Mouse (Mus musculus): Measurements from ENCODE around the gene C1qtnf6.

Gene C1qtnf6

DNA sequence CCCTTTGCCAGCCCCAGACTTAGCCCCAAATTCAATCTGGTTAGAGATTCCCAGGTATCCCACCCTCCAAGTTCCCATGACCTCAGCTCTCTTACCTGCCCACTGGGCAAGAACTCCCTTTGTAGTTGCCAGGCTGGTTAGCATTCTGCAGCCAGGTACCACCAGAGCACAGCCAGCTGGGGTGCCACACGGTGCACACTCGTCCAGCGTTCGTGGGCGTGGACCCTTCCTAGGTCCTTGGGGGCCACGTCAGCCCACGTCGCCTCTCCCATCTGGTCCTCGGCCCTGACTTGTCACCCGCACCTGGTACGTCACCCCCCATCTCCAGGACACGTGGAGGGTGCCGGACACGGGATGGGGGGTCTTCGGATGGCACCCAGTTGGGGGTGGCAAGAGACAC is 12.8 kb upstream of the C1qtnf6 start:
- no peak for DNase-seq

DNA sequence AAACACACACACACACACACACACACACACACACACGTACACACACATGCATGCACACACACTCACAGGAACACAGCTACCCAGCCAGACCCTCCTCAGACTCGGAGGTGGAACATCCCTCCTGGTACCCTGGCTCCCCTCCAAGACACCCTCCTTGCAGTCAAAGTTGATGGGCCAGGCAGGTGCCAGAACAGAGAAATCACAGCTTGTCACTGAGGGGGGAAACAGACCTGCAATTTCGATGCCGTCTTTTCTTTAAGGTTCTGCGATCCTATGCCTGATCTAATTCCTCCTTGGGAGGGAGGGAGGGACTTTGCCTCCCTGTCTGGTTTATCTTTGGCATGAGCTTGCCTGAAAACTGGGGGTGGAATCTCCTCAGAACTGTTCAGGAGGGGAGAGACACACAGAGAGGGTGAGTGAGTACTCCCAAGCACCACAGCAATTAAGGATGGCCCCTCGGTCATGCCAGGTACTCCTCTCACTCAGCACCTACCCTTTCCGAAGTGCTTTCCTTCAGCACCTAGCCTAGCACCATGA is 11.6 kb upstream of the C1qtnf6 start:
- no peak for DNase-seq

DNA sequence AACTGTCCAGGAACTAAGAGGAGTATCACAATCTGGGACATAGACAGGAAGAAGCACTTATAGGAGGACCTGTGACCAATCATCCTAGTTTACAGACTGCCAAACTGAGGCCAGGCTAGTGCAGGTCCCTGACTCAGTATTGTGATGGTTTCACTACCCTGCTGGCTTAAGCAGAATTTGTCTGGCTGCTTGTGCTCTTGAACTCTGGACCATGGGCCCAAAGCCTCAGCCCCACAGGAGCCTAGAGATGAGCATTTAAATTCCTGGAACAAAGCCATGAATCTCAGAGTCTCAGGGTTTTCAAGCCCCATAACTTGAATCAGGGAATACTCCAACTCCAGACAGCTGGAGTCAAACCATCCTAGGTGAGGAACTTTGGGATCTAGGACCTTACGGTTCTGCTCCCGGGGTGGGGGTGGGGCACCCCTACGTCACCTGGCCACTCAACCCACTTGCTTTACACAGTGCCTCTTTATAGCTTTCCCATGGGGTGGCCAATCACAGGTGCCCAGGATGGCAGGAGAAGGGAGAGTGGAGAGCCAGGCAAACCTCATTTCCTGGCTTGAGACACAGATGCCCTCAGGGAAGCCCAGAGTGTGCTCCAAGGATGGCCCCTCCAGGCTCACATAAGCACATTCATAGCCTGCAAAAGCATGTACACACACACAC is 11.0 kb upstream of the C1qtnf6 start:
- no peak for DNase-seq

DNA sequence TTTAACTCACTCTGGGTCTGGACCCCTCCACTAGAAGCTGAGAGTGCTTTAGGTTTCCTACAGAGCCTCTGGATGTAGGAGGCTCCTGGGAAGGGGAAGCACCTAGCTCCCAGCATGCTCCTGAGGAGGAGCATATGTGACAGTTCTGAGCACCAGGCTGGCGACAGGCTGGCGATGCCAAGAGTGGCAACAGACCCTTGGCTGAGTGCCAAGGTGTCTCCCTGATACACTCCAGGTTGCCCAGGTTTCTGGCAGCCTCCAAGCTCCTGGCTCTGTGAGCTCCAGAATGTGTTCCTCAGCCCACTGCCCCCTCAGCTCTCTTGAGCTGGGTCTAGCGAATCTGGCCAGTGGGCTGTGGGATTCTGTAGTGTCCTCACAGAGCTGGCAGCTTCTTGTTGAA is 10.4 kb upstream of the C1qtnf6 start:
- no peak for DNase-seq

DNA sequence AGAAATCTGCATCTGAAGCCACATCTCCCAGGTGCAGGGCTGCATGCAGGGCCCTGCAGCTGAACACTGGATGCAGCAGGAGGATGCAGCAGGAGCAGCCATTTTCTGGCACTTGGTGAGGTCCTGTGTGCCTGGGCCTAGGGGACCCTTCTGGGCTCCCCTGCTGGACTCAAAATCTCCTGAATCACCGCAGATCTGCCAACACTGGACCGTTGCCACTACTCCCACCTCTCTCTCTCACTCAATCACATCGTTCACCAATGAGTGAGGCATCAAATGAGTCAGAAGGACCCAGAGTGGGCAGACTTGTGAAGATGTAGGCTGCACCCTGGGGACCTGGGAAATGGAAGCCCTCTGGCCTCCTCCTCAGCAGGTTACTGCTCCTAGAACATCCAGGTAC is 9.8 kb upstream of the C1qtnf6 start:
- no peak for DNase-seq

DNA sequence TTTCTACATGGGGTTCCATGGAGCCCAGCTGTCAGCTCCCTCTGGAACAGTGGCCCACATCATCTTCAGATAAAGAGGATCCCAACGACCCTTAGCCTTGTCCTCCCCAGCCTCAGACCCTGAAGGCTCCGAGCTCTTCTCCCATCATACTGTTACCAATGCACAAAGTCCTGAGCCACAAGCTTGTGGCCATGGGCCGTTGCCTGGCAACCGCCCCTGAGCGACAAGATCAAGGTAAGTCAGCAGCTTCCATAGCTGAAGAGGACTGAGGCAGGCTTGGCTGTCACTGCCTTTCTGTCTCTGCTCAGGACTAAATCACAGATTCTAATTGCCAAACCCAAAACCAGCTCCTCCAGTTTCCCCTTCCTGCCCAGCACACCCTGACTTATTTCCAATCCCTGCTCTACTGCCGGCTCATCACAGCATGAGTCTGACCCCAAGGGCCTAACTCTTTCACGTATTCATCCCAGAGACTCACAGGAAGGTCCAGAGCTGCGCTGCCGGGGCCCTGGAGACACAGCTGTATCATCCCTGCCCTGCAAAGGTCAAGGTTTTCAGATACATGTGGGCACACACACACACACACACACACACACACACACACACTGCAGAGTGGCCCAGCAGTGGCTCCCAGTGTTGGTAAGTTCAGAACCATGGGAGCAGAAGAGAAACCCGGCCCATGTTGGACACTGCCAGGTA is 4.7 kb upstream of the C1qtnf6 start:
- no peak for DNase-seq

DNA sequence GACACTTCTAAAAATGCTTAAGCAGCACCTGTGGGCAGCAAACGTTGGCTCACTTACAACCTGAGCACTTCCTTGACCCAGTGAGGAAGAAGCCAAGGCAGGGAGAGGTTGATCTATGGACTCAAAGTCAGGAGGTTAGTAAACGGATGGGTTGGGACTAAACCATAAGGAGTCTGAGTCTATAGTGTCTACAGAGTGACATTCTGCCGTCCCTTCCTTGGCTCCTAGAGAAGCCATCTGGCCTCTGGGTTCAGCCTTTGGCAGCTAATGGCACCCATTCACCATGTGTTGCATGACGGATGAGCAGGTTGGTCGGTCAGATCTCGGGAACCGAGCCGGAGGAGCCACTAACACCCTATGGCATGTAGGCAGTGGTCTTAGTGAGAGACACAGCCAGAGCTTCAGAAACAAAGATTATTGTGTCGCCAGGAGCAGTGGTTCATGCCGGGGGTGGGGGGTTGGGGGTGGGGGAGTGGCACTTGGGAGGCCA is 2.2 kb upstream of the C1qtnf6 start:
- no peak for DNase-seq

DNA sequence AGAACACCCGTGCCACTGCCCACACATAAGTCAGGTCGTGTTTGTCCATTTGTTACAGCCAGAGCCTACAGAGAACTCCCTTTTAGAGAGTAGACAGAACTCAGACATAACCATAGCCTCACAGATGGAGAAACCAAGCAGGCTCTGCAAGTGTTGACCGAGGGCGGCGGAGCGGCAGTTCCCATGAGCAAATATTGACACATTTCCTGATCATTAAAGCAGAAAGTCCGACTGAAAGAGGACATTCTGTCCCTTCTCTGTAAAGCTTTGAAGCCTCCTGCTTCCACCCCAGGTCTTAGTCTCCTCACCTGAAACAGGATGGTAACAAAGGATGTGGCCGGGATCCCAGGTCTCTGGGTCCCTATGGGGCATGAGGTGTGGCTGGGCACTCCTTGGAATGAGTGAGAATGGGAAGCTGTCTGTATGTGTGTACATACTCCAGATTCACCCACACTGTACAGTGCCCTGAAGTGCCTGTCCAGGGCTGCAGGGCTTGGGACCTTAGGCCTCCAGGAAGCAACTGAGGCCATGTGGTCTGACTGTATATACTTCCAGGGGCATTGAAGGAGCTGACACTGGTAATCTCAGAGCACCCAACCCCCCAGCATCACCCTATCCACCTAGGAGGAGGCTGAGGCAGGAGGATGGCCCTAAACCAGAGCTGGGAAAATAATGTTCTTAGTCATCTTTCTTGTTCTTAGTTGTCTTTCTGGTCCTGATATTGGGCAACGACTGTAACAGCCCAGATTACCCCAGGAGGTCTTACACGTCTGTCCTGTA is 1.5 kb upstream of the C1qtnf6 start:
- no peak for DNase-seq

DNA sequence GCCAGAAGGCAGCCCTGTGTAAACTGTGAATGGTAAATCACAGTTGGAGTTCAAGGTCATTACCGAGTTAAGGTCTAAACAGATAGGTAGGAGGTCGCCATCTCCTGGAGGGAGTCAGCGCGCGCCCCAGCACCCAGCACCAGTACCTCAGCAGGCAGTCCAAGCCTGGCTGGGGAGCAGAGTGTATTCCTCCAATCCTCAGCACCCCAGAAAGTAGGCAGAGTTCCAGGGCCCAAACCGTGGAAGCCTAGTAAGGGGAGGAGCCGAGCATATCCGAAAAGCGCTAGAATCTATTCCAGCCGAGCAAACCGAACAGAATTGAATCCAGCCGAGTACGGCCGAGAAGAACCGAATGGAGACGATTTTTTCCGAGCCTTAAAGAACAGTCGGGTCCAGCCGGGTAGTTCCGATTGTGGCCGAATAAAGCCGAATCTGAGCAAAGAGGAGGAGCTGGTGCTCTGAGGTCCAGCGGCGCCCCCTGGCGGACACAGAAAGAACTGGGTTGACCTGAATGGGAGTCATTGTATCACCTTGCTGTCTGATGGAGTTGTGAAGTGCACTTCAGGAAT is 769 bp upstream of the C1qtnf6 start:
- DNase-seq, result peak; percentile 98

DNA sequence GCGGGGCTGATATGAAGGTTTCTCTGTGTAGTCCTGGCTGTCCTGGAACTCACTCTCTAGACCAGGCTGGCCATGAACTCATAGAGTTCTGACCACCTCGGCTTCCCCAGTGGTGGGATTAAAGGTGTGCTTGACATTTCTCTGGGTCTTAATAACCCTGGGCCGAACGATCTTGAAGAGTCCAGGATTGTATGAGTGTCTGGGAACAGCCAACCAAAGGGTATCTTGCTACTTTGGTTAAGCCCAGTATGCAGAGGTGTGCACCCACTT is 170 bp upstream of the C1qtnf6 start:
- no peak for DNase-seq

DNA sequence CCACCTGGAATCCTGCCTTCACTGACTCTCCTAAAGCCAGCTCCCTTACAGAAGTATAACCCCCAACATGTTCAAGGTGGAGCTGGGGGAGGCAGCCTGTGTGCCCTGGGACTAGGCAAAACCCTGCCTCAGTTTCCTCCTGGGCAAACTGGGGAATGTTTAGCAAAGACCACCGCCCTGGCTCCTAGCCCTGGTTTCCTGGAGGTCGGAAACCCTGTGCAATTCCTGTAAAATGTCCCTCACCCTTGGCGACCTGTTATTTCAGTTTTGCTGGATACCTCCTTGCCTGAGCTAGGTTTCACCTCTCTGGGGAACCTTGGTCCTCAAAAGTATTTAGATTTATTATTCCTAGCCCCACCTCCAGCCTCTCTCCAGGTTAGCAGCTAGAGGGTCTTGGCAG is 1.1 kb downstream of the C1qtnf6 start:
- DNase-seq, result no peak

DNA sequence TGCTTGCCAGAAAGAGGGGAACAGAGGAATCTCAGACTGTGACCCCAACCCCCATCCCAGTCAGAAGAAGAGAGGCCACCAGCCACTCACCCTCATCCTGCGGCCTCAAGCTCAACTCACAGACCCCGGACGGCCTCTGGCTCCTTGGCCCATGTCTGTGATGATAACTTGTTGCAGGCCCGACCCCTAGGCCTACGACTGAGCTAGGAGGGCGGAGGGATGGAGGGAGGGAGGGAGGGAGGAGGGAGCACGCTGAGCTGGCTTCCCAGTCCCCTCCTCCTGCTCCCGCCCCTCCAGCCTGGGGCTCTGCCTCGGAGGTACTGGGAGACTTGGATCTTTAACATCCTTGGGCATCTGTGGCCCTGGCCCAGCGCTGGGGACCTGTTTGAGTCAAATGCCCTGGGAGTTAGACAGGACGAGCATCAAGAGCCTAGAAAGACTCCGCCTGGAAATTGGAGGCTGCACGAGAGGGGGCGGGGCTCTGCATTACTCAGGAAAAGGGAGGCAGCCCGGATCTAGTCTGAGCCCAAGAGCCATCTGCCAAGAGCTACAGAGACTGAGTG is 1.7 kb downstream of the C1qtnf6 start:
- peak; percentile 30 for DNase-seq

DNA sequence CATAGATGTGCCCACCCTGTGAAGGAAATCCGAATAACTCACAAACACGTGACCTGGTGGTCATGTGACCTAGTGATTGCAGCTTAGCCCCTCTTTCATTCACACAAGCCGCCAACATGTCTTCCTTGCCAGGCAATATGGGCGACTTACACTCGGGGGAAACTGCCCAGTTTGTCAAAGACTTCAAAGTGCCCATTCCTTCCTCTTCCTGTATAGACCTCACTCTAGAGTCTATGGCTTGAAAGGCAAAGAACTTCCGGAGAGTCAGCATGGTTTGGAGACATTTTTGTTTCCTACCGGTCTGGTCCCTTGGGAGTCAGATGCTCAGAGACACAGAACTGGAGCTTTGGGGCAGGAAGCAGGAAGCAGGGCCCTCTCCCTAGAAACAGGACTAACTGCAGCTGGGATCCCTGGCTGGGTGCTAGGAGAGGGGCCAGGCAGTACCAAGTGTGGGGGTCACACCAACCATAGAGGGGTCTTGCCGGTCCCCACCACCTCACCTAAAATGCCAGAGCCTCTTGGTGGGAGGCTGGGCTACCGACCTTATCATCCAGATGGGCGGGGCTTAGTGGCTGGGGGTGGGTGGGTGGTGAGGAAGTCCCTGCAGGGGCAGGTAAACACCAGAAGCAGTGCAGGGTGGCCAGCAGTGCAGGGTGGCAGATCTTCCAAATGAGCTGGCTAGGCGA is 2.3 kb downstream of the C1qtnf6 start:
- peak; percentile 45 for DNase-seq

DNA sequence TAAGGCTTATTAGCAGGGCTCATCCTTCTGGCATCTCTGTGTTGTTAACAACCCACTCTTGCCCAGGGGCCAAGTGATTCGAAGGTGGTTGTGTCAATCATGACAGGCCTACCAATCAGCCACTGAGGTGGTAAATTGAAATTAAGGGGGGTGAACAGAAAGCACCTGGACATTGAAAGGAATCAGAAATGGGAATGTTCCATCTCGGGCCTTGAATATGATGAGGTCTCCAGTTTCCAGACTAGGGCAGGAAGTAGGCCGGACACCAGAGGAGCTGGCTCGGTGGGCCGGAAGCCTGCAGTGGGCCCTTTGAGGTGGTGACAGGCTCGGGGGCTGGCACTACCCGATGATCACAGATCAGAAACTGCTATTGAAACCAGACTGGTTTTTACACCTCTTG is 3.2 kb downstream of the C1qtnf6 start:
- peak; percentile 64 for DNase-seq

DNA sequence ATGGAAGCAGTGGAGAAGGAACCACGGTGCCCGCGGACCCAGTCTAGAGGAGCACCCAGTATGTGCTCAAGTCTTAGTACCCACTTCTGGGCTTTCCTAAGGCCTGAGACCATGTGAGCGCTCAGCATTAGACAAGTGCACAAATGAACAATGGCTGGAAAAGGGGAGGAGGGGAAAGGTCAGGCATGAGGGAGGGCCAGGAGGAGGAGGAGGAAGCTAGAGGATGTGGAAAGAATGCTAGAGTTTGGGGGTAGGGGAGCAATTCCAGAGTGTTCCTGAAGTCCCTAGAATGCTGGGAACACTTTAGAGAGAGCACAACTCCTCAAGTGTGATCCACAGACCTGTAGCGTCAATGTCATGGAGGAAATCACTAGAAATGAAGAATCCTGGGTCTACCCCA is 7.1 kb downstream of the C1qtnf6 start:
- DNase-seq, result no peak

DNA sequence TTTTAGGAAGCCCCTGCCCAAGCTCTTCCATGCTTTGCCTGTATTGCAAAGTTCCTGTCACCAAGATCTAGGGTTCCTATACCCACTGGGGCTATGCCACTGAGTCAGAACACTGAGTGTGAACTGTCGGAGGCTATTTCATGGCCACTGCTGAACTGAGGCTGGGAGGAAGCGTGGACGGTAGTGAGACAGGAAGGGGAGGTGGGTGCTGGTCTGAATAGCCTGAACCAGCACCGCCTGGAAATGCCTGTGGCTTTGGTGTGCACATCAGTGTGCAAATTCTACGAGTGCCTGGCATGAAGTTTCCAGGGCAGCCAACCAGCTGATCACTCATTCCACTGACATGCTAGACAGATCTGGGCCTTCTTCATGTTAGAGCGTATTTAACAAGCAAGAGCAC is 9.3 kb downstream of the C1qtnf6 start:
- DNase-seq, result no peak

DNA sequence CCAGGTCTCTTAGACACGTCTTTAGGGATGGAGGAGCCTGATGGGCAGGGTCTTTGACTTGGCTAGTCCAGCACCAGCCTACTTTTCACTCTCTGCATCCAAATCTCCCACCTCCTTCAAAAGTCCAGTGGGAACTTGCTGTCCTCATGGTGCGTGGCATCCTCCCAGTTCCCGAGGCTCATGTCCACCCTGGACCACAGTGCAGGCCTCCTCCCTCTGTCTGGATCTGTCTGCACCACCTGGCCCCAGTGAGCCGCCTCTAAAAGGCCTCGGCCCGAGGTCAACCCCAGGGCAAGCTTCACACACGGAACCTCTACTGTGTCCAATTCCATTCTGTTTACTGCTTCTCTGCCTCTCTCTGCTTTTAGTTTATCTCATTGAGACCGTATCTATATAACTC is 9.9 kb downstream of the C1qtnf6 start:
- DNase-seq, result no peak

DNA sequence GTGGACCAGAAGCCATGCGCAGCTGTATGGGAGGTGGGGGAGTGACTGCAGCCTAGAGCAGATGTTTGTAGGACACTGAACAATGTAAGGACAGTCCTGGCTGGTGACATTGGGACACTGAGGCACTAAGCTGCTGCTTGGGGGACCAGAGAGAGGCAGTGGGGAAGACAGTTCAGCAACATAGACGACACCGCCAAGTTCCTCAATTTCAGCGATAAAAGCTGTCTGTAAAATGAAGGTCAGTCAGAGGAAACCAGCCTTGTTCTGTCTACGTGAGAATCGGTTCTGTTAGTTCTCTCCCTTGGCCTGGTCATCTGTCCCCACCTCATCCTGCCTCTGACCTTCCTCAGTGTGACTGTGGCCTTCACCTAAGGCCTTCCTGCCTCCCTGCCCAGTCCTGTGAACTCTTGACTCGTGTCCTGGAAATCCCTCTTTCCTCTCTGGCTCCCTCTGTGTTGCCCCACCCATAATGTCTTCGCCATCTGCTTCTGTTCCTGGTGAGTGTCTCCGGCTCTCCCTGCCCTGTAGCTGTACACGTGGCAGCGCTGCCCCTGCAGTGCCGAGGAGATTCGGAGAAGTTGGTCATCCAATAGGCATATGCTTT is 11.0 kb downstream of the C1qtnf6 start:
- DNase-seq, result no peak

DNA sequence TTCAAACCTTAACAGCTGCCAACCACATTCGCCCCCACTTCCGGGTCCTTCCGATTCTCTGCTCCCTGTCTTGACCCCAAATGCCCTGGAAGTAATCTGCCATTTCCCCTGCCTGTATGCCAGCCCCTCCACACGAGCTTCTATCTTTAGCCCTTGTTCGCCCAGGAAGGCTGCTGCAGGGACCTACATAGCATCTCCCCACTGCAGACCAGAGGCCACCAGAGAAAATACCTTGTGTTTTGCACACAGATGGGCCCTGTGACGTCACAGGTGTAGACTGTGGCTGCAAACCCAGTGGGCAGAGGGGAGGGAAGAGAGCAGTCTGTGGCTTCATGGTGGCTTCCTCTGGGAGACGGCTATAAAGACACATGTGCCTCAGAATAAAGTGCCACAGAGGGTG is 13.0 kb downstream of the C1qtnf6 start:
- peak; percentile 58 for DNase-seq

DNA sequence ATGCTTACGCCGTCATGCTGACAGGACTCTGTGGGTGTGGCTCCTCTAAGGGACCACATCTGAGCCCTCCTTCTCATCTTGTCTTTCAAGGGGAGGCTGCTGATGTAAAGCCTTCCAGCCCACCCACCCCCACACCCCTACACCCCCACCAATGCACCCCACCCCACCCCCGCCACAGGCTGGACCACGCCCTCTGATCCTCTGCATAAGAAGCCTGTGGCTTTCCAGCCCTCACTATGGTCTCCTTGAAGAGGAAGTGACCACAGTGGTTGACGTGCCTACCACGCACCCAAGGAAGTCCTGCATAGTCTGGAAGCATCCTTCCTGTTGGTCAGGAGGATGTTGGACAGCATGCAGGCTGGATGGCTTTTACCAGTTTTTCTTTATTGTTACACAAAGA is 15.5 kb downstream of the C1qtnf6 start:
- no peak for DNase-seq

DNA sequence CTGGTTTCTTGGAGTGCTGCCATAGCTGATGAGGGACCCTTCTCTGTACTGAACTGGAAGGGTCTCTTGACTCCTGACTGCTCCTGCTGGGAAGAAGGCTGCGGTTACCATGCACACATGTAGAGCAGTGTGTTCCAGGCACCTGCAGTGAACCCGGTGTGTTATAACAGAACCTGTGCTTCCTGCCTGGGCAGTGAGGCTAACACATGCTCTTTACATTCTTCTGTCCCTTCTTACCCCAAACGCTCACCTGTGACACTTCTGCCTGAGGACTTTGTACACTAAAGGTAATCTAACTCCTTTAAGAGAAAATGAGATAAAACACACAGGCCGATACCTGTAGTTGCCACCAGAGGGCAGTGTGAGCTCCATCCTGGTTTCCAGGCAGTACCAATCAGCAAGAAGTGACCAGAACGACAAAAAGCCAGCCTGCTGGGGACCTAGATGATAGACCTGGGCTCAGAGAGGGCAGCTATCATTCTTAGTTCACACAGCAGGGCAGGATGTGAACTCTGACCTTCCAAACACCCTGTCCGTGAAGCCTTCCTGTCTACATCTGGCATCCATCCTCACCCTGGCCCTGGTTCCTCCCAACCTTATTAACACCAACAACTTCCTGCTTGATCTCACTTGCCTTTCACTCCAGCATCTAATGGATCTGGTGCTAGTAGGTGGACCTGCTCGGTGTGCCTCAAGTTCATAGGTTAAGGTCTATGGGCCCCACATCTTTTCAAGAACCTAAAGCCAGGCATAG is 16.6 kb downstream of the C1qtnf6 start:
- DNase-seq, result peak; percentile 85

All from thymus, postnatal 4 days (tissue).